Mouse (Mus musculus) urinary bladder, adult 2 months (tissue): ENCODE measurements around the gene Olfr1375. TPM values are rescaled to one million over a fixed set of nuclear protein-coding genes. Genes with fewer than 3 reads are reported as not detected.
A peak's percentile ranks its signal among the peaks of the same experiment; 100 is the strongest.
"Not testable (repeated sequence)": the region's sequence is repeated elsewhere in the genome, so short reads cannot be mapped to it uniquely, and the experiment has no call there.

Source experiments
- DNase-seq: peaks from one replicate; pipeline ENCODE4 v3.0.0; 2022; ENCODE audit warnings: low spot score
- polyA plus RNA-seq: library from polyadenylated mRNA; depleted of rRNA; stranded (reverse); fragments of >200 nt; gene quantifications from 2 replicates; pipeline ENCODE4 v1.2.3, GENCODE M21; 2012; rRNA removed

The Olfr1375 gene
- not detected in 2 replicates for polyA plus RNA-seq

DNA sequence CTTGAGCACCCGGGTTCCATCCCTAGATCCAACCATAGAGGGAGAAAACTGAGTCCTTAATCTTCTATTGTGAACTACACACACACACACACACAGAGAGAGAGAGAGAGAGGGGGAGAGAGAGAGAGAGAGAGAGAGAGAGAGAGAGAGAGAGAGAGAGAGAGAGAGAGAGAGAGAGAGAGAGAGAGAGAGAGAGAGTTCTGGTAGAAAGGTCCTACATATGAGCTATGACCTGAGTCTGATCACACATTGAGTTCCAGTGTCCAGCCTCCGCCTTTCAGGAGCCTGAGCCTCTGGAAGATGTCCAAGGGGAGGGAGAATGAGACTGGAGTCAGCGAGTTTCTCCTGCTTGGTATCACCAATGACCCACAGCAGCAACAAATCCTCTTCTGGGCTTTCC, at the start of gene Olfr1375:
Olfr1375 (plus strand) TSS at position 301 of the 400 bp plus-strand sequence.
- not testable (repeated sequence) for DNase-seq

DNA sequence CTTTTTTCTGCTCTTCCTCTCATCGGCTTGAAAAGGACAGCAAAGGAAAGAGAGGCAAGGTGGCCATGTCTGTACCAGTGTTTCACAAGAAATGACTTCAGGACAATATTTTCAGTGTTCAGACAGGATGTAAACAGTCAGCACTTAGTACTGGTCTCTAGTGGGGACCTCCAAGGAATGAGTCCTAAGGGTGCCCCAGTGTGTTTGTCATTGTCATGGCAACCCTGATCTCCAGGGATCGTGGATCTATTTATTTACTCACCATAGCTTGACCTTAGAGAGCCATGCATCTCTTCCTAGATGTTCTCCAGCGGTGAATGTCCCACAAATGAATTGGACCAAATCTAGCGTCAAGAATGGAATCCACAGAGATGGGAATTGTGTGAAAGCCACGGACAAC, 44.6 kb upstream of the Olfr1375 start, which contains the start of gene Olfr51:
Olfr51 (plus strand) TSS at position 301 of the 400 bp plus-strand sequence.
- DNase-seq = no peak

DNA sequence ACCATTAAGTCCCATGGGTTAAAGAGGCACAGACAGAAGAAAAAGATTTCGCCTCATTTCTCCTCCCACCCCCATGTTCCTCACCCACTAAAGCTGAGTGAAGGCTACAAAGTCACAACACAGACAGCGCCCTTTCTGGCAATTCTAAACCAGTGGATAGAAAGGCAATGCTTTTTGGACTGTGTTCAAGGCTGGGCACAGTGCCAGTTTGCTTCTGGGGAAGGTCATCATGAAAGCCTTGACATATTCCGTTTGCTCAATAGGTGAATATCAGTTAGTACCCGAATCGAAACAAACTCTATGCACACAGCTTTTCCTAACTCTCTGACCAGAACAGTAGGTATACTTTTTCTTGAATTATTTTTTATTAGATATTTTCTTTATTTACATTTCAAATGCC, 36.1 kb upstream of the Olfr1375 start:
- no peak for DNase-seq

DNA sequence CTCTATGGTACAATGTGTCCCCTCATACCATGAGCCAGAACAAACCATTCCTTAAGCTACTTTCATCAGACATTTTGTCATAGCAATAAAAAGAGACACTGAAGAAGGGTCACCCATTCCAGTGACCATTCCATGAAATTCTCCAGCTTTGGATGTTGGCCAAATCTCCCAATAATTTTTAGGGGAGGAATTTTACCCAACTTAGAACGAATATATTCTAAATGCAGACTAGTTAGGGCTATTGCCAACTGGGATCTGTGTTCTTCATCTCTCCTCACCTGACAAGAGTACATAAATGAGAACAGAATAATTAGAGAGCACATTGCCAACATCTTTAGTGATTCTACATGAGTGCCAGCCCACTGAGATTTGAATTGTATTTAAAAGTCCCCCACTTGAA, 34.0 kb upstream of the Olfr1375 start, which contains the start of gene Olfr54:
Olfr54 (plus strand) TSS at position 301 of the 400 bp plus-strand sequence.
- no peak for DNase-seq

DNA sequence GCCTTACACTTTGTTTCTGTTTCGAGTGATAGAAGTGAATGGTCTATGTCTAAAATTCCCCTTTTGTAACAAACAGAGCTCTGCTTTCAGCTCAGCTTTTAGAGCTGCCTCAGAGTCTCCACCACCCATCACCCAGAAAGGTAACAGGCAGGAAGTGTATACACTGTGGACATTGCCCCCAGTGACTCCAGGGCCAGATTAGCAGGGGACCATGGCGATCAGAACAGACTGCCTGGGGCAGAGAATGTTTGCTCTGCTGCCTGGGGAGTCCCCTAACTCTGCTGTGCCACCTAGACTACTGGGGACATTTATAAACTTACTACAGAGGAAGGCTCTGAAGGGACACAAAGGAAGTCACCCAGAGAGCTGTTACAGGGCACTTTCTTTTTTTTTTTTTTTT, 31.6 kb upstream of the Olfr1375 start:
- no peak for DNase-seq

DNA sequence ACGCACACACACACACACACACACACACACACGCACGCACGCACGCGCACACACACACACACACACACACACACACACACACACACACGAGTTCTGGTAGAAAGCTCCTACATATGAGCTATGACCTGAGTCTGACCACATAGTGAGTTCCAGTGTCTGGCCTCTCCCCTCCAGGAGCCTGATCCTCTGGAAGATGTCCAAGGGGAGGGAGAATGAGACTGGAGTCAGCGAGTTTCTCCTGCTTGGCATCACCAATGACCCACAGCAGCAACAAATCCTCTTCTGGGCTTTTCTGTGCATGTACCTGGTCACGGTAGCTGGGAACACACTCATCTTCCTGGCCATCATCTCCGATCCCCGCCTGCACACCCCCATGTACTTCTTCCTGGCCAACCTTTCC, 21.1 kb upstream of the Olfr1375 start:
- not testable (repeated sequence) for DNase-seq

- DNase-seq = not testable (repeated sequence)
Observed at GRCm38 (mm10) chr11:51029381-51029780, 18.5 kb upstream of the Olfr1375 start.

DNA sequence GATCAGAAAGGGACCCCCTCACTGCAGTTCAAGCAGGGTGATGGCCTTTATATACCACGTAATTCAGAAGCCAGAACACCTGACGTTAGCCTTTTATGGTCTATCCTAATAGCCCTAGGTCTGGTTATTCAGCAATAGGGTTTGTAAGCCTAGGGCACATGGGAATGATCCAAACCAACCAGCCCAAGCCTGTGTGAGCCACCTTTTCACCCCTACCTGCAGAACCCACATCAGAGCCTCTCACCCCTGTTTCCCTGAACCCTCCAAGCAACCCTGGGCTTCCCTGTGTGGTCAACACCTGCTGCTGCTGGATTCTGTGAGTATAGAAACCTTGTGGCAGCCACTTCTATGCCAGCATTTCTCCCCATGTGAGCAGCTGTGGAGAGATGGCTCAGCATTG, 17.7 kb upstream of the Olfr1375 start:
- no peak for DNase-seq

- DNase-seq = no peak
Observed at GRCm38 (mm10) chr11:51032851-51033250, 15.1 kb upstream of the Olfr1375 start.

GRCm38 (mm10) chr11:51034141-51034540, 13.8 kb upstream of the Olfr1375 start:
- DNase-seq = not testable (repeated sequence)

- no peak for DNase-seq
Observed at GRCm38 (mm10) chr11:51035951-51036350, 12.0 kb upstream of the Olfr1375 start.

- DNase-seq = not testable (repeated sequence)
Observed at GRCm38 (mm10) chr11:51044776-51045175, 3.1 kb upstream of the Olfr1375 start.

DNA sequence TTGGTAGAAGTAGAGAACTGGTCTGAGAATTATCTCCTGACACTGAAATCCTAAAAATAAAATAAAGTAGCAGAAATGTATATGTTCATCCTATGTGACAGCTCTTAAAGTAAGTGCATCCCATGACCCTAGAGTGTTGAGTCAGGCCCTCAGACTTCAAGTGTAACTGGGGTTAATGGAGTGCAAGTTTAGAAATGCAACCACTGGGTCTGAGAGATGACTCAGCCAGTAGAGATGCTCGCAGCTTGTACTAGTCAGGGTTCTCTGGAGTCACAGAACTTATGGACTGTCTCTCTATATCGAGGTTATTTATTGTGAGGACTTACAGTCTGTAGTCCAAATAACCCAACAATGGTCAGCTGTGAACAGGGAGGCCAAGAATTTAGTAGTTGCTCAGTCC, 3.8 kb downstream of the Olfr1375 start:
- no peak for DNase-seq

DNA sequence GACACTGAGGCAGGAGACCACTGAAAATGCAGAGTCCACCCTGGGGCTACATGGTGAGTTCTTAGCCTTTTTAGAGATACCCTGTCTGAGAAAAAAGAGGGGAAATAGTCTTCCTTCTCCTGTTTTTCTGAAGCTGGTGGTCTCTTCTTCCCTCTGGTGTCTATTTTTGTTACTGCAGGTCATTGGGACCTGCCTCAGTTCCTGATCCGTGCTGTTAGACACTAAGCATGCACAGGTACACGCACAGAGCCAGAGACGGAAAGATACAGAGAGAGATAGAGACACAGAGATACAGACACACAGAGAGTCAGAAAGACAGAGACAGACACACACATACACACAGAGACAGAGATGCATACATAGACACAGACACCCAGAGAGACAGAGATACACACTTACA, 5.3 kb downstream of the Olfr1375 start:
- no peak for DNase-seq

GRCm38 (mm10) chr11:51059151-51059571, 11.3 kb downstream of the Olfr1375 start, which contains the start of gene Zfp354a:
Gene Zfp354a, plus strand, starts transcription at chr11:51059257.
- DNase-seq = peak; percentile 34

- no peak for DNase-seq
Observed at GRCm38 (mm10) chr11:51059640-51060039, 11.7 kb downstream of the Olfr1375 start.

GRCm38 (mm10) chr11:51060981-51061380, 13.1 kb downstream of the Olfr1375 start:
- no peak for DNase-seq

DNA sequence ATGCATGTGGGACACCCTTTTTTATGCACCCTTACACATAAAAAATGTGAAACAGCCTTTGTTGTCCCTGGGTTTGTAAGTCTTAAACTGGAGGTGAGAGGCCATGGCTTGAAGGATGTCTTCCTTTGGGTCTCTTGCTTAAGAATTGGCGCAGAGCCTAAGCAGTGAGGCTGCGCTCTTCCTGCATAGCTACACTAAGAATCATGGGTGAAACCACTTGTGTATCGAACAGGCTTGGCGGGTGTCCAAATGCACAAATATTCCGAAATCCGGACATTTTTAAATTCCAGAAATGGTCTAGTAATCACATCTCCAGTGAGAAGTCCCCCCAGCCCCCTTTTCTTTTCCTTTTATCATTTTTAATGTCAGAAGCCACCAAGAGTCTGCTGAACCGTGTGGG, 15.4 kb downstream of the Olfr1375 start:
- DNase-seq = no peak

GRCm38 (mm10) chr11:51063841-51064240, 15.9 kb downstream of the Olfr1375 start:
- DNase-seq = no peak

GRCm38 (mm10) chr11:51084527-51084926, 36.6 kb downstream of the Olfr1375 start:
- DNase-seq = no peak

DNA sequence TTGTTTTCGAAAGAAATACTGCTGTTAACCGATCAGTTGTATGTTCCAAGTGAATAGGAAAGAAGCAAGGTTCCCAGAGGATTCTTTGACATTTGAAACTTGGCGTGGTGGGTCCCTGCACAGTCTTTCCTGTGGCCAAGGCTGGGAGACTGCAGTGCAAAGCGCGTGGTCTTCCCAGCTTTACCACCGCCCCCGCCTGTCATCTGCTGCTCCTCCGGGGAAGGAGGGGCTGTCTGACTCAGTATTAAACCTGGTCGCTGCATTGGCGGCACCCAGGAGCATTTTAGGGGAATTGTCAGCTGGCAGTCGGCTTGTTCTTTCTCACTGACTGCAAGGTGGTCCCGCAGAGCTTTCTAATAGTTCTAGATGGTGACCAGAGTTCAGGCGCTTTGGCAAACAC, 37.4 kb downstream of the Olfr1375 start:
- DNase-seq = no peak
